Mouse (Mus musculus) layer of hippocampus, adult 9-10 months (tissue): ENCODE results near the gene Grin3b.

ENCODE experiments used
- DNase-seq: peaks from one replicate; pipeline ENCODE4 v3.0.0; 2022; ENCODE audit warnings: low spot score

Grin3b gene

DNA sequence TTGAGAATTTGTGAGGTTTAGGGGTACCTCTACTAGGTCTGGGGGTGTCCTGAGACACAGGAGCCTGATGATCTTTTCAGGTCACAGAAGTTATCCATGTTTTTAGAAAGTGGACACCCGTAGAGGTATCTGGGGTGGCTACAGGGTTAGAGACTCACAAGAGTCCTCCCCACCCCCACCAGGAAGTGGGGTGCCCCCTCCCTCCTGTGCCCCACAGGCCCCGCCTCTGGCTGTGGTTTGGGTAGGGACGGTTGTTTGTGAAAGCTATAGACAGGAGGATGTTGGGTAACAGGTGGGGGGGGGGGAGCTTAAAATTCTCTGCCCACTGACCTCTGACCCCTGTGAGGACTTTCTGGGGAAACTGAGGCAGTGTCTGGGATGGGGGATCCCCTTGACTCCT lies 46.8 kb downstream of the Grin3b start:
- DNase-seq: no peak

DNA sequence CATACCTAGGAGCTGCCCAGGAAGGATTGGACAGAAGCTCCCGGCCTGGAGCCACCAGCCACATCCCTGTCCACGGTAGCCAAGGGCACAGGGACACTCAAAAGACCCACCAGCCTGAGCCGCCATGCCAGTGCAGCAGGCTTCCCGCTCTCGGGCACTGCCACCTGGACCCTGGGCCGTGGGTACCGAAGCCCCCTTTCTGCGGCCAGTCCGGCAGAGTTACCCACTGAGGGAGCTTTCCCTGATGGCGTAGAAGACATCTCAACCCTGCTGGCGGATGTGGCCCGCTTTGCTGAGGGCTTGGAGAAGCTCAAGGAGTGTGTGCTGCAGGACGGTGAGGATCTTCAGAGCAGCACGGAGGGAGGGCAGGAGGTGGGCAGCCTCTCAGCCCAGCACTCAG lies 47.3 kb downstream of the Grin3b start:
- no peak for DNase-seq

DNA sequence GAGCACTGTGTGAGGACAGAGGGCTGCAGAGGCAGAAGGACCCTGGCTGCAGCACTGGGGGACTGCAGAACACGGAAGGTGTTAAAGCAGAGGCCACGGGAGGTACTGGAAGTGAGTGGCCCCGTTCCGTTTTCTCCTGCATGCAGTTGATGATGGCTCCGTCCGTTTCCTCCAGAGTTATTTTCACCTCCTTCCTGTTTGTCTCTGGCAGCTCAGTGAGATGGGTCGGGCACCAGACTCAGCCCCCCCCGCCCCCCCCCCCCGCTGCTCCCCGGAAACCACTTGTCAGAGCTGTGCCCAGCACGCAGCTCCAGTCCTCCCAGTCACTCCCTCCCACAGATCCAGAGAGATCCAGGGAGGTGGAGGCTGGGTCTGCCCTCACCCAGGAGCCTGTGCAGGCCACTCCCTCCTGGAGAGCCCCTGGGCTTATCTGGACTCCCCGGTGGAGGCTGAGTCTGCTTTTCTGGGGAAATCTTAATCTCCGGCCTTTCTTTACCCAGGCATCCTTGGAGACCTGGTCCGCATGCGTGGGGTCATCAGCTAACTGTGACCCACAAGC lies 48.3 kb downstream of the Grin3b start:
- DNase-seq: no peak

DNA sequence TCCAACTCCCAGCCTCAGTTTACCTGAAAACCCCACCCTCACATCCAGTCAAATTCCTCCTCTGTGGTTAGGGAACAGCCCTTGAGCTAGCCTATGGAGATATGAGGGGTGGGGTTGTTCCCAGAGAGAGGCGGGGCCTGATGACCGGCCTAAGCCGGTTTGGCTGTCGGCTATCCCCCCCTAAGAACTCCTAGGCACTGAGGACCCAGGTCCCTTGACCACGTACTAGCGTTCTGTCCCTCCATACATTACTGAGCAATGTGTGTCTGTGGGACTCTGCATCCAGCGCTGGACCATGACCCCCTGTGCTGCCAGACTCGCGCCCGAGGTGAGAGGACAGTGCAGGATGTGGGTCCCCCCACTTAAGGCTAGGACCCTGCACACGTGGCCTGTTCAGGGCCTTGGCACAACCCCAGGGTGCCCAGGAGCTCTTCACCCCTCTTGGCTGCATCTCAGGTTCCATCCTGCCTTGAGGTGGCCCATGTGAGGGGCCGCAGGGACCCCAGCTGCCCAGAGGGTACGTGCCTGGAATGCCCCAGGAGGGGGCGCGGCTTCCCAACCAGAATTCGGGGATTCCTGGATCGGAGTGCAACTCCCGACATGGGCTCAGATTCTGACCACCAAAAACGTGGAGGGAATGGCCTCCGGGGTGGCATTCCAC lies 49.1 kb downstream of the Grin3b start:
- DNase-seq: no peak

DNA sequence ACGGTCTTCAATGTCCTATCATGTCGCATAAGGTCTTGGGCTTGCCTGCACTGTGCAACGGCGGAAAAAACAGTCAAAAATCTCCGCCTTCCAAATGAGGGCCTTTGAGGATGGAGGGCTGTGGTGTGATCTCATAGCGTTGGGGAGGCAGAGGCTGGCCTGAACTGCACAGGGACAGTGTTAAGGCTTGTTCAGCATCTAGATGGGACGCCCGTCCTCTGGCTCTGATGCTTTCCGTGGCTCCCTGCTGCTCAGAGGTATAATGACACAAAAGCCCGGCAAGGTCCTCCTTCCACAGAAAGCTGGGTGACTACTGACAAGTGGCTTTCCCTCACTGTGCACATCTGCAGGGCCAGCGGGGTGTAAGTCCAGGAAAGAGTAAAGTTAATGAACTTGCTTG lies 49.7 kb downstream of the Grin3b start:
- no peak for DNase-seq

DNA sequence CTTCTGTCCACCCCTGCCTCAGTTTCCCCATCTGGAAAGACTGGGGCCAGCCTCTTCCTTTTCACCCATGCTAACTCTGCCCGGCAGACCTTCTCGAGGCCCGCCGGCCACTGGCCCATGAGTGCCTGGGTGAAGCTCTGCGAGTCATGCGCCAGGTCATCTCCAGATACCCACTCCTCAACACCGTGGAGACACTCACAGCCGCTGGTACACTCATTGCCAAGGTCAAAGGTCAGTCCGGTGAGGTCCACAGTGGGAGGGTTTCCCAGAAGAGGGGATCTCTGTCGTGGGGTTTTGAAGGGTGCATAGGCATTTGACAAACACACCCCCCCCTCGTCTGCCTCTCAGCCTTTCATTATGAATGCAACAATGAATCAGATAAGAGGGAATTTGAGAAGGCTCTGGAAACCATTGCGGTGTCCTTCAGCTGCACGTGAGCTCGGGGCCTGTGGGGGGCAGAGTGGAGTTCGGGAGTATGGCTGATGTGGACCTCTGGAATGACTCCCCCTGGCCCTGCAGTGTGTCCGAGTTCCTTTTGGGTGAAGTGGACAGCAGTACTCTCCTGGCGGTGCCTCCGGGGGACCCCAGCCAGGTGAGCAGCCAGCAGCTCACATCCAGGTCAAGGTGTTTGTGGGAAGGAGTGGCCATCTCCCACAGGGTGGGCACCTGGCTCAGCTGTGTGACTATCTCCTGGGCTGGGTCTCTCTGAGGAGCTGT lies 50.2 kb downstream of the Grin3b start:
- DNase-seq: no peak

DNA sequence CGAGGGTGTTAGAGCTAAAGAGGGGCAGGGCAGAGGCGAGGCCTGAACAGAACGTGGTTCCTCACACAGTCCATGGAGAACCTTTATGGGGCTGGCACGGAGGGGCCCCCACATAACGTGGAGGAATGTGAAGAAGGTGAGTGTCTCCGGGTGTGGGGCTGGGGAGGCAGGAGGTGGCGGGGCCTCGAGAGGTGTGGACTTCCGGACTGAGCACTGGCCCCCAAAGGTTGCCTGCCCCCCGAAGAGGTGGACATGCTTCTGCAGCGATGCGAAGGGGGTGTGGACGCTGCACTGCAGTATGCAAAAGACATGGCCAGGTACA lies 50.8 kb downstream of the Grin3b start:
- DNase-seq: no peak

DNA sequence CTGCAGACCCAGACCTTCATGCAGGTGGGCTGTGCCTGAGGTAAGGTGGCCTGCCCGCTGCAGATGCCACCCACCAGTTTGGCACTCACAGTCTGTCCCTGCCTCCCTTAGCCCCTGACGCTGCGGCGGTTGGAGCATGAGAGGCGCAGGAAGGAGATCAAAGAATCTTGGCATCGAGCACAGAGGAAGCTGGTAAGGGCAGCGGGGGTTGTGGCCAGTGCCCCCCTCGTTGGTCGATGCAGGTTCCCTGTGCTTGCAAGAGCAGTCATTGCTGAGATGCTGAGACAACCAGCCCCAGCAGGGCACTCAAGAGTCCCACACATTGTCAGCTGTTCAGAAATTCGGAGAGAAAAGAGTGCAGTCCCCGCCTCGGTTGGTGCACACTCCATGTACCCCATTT lies 51.6 kb downstream of the Grin3b start:
- DNase-seq: no peak

DNA sequence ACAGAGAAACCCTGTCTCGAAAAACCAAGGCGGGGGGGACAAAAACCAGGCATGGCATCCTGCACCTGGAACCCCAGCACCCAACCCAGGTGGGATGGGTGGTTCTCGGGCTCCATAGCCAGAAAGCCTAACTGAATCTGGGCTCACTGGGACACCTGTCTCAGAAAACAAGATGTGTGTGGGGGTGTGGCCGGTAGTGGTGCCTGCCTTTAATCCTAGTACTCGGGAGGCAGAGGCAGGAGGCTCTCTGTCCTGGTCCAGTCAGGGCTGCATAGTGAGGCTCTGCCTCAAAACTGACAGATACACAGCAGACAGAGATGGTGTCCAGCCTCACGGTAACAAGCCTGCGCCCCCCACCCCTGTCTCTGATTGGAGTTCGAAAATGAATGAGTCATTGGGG lies 52.3 kb downstream of the Grin3b start:
- no peak for DNase-seq

DNA sequence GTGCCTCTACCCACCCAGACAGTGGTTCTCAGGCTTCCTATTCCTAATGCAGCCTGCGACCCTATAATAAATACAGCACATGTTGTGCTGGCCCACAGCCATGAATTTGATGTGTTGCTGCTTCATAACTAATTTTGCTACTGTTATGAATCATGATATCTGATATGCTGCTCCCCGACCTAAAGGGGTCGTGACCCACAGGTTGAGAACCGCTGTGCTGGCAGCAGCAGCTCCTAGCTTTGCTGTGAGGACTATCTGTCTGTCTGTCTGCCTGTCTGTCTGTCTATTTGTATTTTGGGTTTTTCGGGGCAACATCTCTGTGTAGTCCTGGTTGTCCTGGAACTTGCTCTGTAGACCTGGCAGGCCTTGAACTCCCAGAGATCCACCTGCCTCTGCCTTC lies 53.2 kb downstream of the Grin3b start:
- DNase-seq: no peak

DNA sequence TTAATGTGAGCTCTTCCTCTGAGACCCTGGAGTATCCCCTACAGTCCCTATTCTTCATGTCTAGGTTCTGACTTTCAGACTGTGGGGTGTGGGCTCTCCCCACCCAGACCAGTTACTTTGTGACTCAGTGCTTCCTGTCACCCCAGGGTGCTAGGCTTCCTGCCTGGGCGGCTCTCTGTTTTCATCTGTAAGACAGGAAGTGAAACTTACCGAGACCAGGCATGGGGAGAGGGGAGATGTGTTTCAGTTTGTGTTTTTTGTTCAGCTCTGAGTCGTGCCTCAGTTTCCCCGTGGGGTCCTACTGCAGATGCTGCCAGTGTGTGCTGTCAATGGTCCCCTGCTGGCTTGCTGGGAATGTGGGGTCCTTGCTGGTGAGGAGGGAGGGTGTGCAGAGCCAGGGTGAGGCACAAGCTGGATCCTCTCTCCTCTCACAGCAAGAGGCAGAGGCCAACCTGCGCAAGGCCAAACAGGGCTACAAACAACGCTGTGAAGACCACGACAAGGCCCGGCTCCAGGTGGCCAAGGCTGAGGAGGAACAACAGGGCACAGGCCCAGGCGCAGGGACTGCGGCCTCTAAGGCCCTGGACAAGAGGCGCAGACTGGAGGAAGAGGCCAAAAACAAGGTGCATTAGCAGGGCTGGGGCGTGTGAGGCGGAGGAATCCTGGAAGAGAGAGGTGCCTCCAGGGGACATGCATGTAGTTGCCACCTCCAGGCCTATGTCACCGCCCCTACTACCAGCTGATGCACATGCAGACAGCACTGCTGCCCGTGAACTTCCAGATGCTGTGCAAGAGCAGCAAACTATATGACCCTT lies 53.9 kb downstream of the Grin3b start:
- DNase-seq: no peak

DNA sequence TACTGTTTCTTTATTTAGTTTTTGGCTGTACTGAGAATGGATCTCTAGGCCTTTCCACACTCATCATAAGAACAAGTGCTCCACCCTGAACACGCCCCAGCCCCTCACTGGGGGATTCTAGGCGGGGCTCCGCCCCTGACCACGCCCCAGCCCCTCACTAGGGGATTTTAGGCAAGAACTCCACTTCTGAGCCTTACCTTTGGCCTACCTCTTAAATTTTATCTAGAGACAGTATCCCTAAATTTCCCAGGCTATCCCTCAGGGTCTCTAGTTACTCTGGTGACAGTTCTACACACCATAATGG lies 54.5 kb downstream of the Grin3b start:
- no peak for DNase-seq

DNA sequence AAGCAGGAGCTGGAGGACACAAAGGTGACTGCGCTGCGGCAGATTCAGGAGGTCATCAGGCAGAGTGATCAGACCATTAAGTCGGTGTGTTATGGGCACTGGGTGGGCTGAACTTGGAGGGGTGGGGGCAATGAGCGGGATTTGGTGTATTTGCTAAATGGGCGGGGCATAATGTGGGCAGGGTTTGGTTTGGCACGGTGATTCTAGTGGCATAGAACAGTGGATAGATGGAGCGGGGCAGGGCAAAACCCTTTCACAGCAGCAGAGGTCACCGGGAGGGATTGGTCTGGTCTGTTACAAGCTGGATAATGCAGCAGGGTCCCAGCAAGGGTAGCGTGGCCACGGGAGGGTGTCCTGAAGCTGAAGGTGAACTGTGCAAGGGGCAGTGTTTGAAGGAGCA lies 54.9 kb downstream of the Grin3b start:
- DNase-seq: no peak

DNA sequence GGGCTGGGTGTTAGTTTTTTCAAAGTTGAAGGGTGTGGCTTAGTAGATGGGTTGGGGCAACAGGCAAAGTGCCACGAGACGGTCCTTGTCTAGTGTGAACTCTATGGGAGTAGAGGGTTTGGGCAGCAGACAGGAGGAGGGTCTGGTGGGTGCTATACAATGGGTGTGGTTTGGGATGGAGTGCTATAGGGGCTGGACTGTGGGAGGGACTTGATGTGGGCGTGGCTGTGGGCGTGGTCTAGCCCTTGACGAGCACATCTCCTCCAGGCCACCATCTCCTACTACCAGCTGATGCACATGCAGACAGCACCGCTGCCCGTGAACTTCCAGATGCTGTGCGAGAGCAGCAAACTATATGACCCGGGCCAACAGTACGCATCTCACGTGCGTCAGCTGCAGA lies 55.4 kb downstream of the Grin3b start:
- no peak for DNase-seq
